In the genomic region with DNA sequence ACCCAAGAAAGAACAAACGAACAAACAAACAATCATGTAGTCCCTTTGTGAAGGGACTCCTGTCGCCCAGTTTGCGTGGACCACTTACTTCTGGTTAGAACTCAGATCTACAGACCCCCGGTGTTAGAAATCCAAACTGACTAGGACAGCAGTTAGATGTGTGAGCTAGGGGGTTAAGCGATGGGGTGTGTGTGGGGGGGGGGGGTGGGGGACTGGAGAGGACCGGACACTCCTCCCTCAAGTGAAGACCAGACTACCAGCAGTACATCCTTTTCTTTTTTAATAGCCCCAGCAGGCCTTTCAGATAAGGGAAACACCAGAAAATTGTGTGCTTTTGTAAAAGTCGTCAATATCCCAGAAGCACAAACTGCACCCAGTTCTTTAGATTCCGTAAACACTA, we compare ENCODE assay signal across 9 mouse cellular contexts. TPM values are rescaled to one million over a fixed set of nuclear protein-coding genes. Genes with fewer than 3 reads are reported as not detected.
A peak's percentile ranks its signal among the peaks of the same experiment; 100 is the strongest.
DNase-seq lines count a peak whose midpoint lies in the region; ATAC-seq and TF ChIP-seq lines count a peak whose summit lies in the region.
"Had no signal": no experiment of that assay in that cellular context is flagged by ENCODE, and none has a peak within 500 bp of the region (broad histone marks: within the 10 kb centered on the region; RNA-seq: fewer than 3 reads in every experiment).

No protein-coding gene starts in this region.

- no peak for DNase-seq in heart, postnatal 4 days
- DNase-seq in embryonic facial prominence, embryonic 11.5 days (ENCODE audit: low spot score) = no peak
- no peak for DNase-seq in midbrain, embryonic 11.5 days (ENCODE audit: low spot score, missing footprints)
- DNase-seq in cerebellum, adult 2 months = no peak
- DNase-seq in kidney, adult 2 months = no peak

- ATAC-seq in heart, embryonic 15.5 days (replicated peaks; ENCODE audit: insufficient number of reproducible peaks, insufficient read depth, low FRiP score, low read depth) = no peak
- ATAC-seq in embryonic facial prominence, embryonic 11.5 days (replicated peaks; ENCODE audit: insufficient number of reproducible peaks, low FRiP score, low TSS enrichment, low read depth) = no peak
- ATAC-seq in hindbrain, embryonic 15.5 days (ENCODE audit: low FRiP score, low read depth) = no peak
- ATAC-seq in midbrain, embryonic 11.5 days (ENCODE audit: low FRiP score) = no peak
- ATAC-seq in megakaryocyte-erythroid progenitor cell, adult 5-6 weeks (replicated peaks; ENCODE audit: low FRiP score, low TSS enrichment, poor library complexity, severe bottlenecking) = no peak

- no peak for TF ChIP-seq CTCF in cerebellum, adult 2 months (IDR thresholded peaks at IDR 0.05; ENCODE audit: borderline replicate concordance, insufficient read depth, low read depth, low read length)
- TF ChIP-seq CTCF in kidney, adult 2 months (conservative IDR thresholded peaks at IDR 0.05; ENCODE audit: insufficient read depth, insufficient read length, low read depth, low read length) = no peak

- H3K27ac ChIP-seq in heart, embryonic 15.5 days = peak overlapping the region; percentile 59
- H3K27ac ChIP-seq in embryonic facial prominence, embryonic 11.5 days (replicated peaks; ENCODE audit: low read depth, low read length) = no peak overlapping the region
- peak overlapping the region; percentile 69 for H3K27ac ChIP-seq in hindbrain, embryonic 15.5 days (replicated peaks)
- H3K27ac ChIP-seq in midbrain, embryonic 11.5 days (ENCODE audit: low read depth, low read length) = peak overlapping the region; percentile 42
- no peak overlapping the region for H3K27ac ChIP-seq in cerebellum, adult 2 months (ENCODE audit: insufficient read depth, low read length)
- H3K27ac ChIP-seq in kidney, adult 2 months (ENCODE audit: insufficient read depth, low read depth, low read length) = no peak overlapping the region

- H3K4me1 ChIP-seq in heart, embryonic 15.5 days (replicated peaks) = peaks cover 22% of the 10 kb centered on the region
- no peaks in the 10 kb centered on the region for H3K4me1 ChIP-seq in embryonic facial prominence, embryonic 11.5 days (ENCODE audit: control insufficient read depth, insufficient read depth, low read length)
- peaks cover 23% of the 10 kb centered on the region for H3K4me1 ChIP-seq in hindbrain, embryonic 15.5 days (replicated peaks)
- H3K4me1 ChIP-seq in midbrain, embryonic 11.5 days (ENCODE audit: control insufficient read depth, insufficient read depth, low read length) = peaks cover 22% of the 10 kb centered on the region
- peaks cover 3% of the 10 kb centered on the region for H3K4me1 ChIP-seq in cerebellum, adult 2 months (ENCODE audit: control insufficient read depth, insufficient read depth, low read length)
- peaks cover 11% of the 10 kb centered on the region; the same call in 1 of the 2 replicates for H3K4me1 ChIP-seq in kidney, adult 2 months (ENCODE audit: control insufficient read depth, insufficient read depth, low read length)

- TF ChIP-seq POLR2A in cerebellum, adult 2 months (IDR thresholded peaks at IDR 0.05; ENCODE audit: borderline replicate concordance, insufficient read depth, low read length) = no peak
- TF ChIP-seq POLR2A in kidney, adult 2 months (IDR thresholded peaks at IDR 0.05; ENCODE audit: low read depth, low read length) = no peak

- peak overlapping the region; percentile 58 for H3K4me3 ChIP-seq in heart, embryonic 15.5 days
- peak overlapping the region; percentile 43 for H3K4me3 ChIP-seq in embryonic facial prominence, embryonic 11.5 days (ENCODE audit: low read depth, low read length)
- peak overlapping the region; percentile 46 for H3K4me3 ChIP-seq in hindbrain, embryonic 15.5 days
- H3K4me3 ChIP-seq in midbrain, embryonic 11.5 days (ENCODE audit: low read depth, low read length) = peak overlapping the region; percentile 38; the same call in 1 of the 2 replicates
- H3K4me3 ChIP-seq in cerebellum, adult 2 months (replicated peaks; ENCODE audit: insufficient read depth, low read depth, low read length) = no peak overlapping the region
- no peak overlapping the region for H3K4me3 ChIP-seq in kidney, adult 2 months (ENCODE audit: insufficient read depth, low read depth, low read length)

- no peaks in the 10 kb centered on the region for H3K36me3 ChIP-seq in heart, embryonic 15.5 days
- no peaks in the 10 kb centered on the region for H3K36me3 ChIP-seq in embryonic facial prominence, embryonic 11.5 days (replicated peaks; ENCODE audit: control insufficient read depth, insufficient read depth, low read depth, low read length)
- no peaks in the 10 kb centered on the region for H3K36me3 ChIP-seq in hindbrain, embryonic 15.5 days
- H3K36me3 ChIP-seq in midbrain, embryonic 11.5 days (ENCODE audit: control insufficient read depth, insufficient read depth, low read length) = no peaks in the 10 kb centered on the region
- H3K36me3 ChIP-seq in kidney, adult 2 months (ENCODE audit: control insufficient read depth, insufficient read depth, low read length) = no peaks in the 10 kb centered on the region

- H3K4me2 ChIP-seq in heart, embryonic 15.5 days = peak overlapping the region; percentile 75
- peak overlapping the region; percentile 31 for H3K4me2 ChIP-seq in embryonic facial prominence, embryonic 11.5 days (ENCODE audit: low read depth, low read length)
- H3K4me2 ChIP-seq in hindbrain, embryonic 15.5 days = peak overlapping the region; percentile 58
- peak overlapping the region; percentile 49 for H3K4me2 ChIP-seq in midbrain, embryonic 11.5 days

- WGBS in heart, embryonic 15.5 days = 63% methylated on average over 8 of the region's 8 CpGs
- WGBS in embryonic facial prominence, embryonic 11.5 days = 66% methylated on average over 8 of the region's 8 CpGs
- WGBS in hindbrain, embryonic 15.5 days = 36% methylated on average over 8 of the region's 8 CpGs
- 50% methylated on average over 8 of the region's 8 CpGs for WGBS in midbrain, embryonic 11.5 days
- 65% methylated on average over 8 of the region's 8 CpGs for WGBS in cerebellum, adult 2 months
- WGBS in kidney, adult 2 months = 59% methylated on average over 8 of the region's 8 CpGs

- H3K27me3 ChIP-seq in heart, embryonic 15.5 days = no peaks in the 10 kb centered on the region
- H3K27me3 ChIP-seq in embryonic facial prominence, embryonic 11.5 days (ENCODE audit: control insufficient read depth, insufficient read depth, low read length) = no peaks in the 10 kb centered on the region
- no peaks in the 10 kb centered on the region for H3K27me3 ChIP-seq in hindbrain, embryonic 15.5 days
- no peaks in the 10 kb centered on the region for H3K27me3 ChIP-seq in midbrain, embryonic 11.5 days (ENCODE audit: control insufficient read depth, insufficient read depth, low read length)
- no peaks in the 10 kb centered on the region for H3K27me3 ChIP-seq in cerebellum, adult 2 months (ENCODE audit: control insufficient read depth, insufficient read depth, low read length)
- H3K27me3 ChIP-seq in kidney, adult 2 months (replicated peaks; ENCODE audit: control insufficient read depth, insufficient read depth, low read length) = no peaks in the 10 kb centered on the region

- no peak overlapping the region for H3K9ac ChIP-seq in heart, embryonic 15.5 days
- H3K9ac ChIP-seq in embryonic facial prominence, embryonic 11.5 days (replicated peaks; ENCODE audit: low read length) = peak overlapping the region; percentile 68
- H3K9ac ChIP-seq in hindbrain, embryonic 15.5 days = no peak overlapping the region
- peak overlapping the region; percentile 63 for H3K9ac ChIP-seq in midbrain, embryonic 11.5 days (ENCODE audit: low read length)

- no peaks in the 10 kb centered on the region for H3K9me3 ChIP-seq in heart, embryonic 15.5 days (replicated peaks)
- H3K9me3 ChIP-seq in embryonic facial prominence, embryonic 11.5 days (replicated peaks; ENCODE audit: control insufficient read depth, low read length) = no peaks in the 10 kb centered on the region
- no peaks in the 10 kb centered on the region for H3K9me3 ChIP-seq in hindbrain, embryonic 15.5 days
- H3K9me3 ChIP-seq in midbrain, embryonic 11.5 days (ENCODE audit: control insufficient read depth, low read length) = no peaks in the 10 kb centered on the region

RNA-seq across cellular contexts. Expression of a gene that starts 0.6 kb away (rescaled TPM):
- polyA plus RNA-seq in heart, embryonic 15.5 days (2015; fragmentation: Nextera tagmentation; extraction: Ambion mirVana) = 27.7 and 29.8 TPM in 2 replicates
- 100 to 1,000 TPM; 161 to 177 TPM for total RNA-seq in heart, postnatal 4 days (2021)
- 36.0 and 41.3 TPM in 2 replicates for polyA plus RNA-seq in embryonic facial prominence, embryonic 11.5 days (2014; fragmentation: Nextera tagmentation; extraction: Ambion mirVana)
- polyA plus RNA-seq in hindbrain, embryonic 15.5 days (2015; fragmentation: Nextera tagmentation; extraction: Ambion mirVana) = 91.0 and 98.0 TPM in 2 replicates
- 47.5 and 48.5 TPM in 2 replicates for polyA plus RNA-seq in midbrain, embryonic 11.5 days (2014; fragmentation: Nextera tagmentation; extraction: Ambion mirVana)
- total RNA-seq in megakaryocyte-erythroid progenitor cell, adult 5-6 weeks (2014; fragmentation: Nextera tagmentation) = not detected in 2 replicates
- 4.4 and 5.9 TPM in 2 replicates for total RNA-seq in megakaryocyte-erythroid progenitor cell, adult 5-6 weeks (2017)
- polyA plus RNA-seq in cerebellum, adult 2 months (2012; rRNA removed) = 18.2 and 19.3 TPM in 2 replicates
- 67.8 and 73.1 TPM in 2 replicates for polyA plus RNA-seq in kidney, adult 2 months (2012; rRNA removed)

RNA-seq across cellular contexts. Expression of a gene that starts 21.1 kb away (rescaled TPM):
- polyA plus RNA-seq in heart, embryonic 15.5 days (2015; fragmentation: Nextera tagmentation; extraction: Ambion mirVana) = 65.8 and 78.0 TPM in 2 replicates
- total RNA-seq in heart, postnatal 4 days (2021) = 100 to 1,000 TPM; 204 to 209 TPM
- 10.8 and 12.9 TPM in 2 replicates for polyA plus RNA-seq in embryonic facial prominence, embryonic 11.5 days (2014; fragmentation: Nextera tagmentation; extraction: Ambion mirVana)
- polyA plus RNA-seq in hindbrain, embryonic 15.5 days (2015; fragmentation: Nextera tagmentation; extraction: Ambion mirVana) = 16.0 and 16.9 TPM in 2 replicates
- polyA plus RNA-seq in midbrain, embryonic 11.5 days (2014; fragmentation: Nextera tagmentation; extraction: Ambion mirVana) = 11.6 and 13.2 TPM in 2 replicates
- total RNA-seq in megakaryocyte-erythroid progenitor cell, adult 5-6 weeks (2014; fragmentation: Nextera tagmentation) = 10.3 and 11.5 TPM in 2 replicates
- total RNA-seq in megakaryocyte-erythroid progenitor cell, adult 5-6 weeks (2017) = 17.8 and 18.6 TPM in 2 replicates
- polyA plus RNA-seq in cerebellum, adult 2 months (2012; rRNA removed) = 6.4 and 6.8 TPM in 2 replicates
- 32.8 and 32.9 TPM in 2 replicates for polyA plus RNA-seq in kidney, adult 2 months (2012; rRNA removed)

RNA-seq across cellular contexts. Expression of a gene that starts 24.1 kb away (rescaled TPM):
- polyA plus RNA-seq in heart, embryonic 15.5 days (2015; fragmentation: Nextera tagmentation; extraction: Ambion mirVana) = not detected in 2 replicates
- total RNA-seq in heart, postnatal 4 days (2021) = under 1 TPM in 1 of 2 experiments, not detected in 1; 0.09 TPM
- not detected in 2 replicates for polyA plus RNA-seq in embryonic facial prominence, embryonic 11.5 days (2014; fragmentation: Nextera tagmentation; extraction: Ambion mirVana)
- not detected in 2 replicates for polyA plus RNA-seq in hindbrain, embryonic 15.5 days (2015; fragmentation: Nextera tagmentation; extraction: Ambion mirVana)
- not detected in 2 replicates for polyA plus RNA-seq in midbrain, embryonic 11.5 days (2014; fragmentation: Nextera tagmentation; extraction: Ambion mirVana)
- total RNA-seq in megakaryocyte-erythroid progenitor cell, adult 5-6 weeks (2014; fragmentation: Nextera tagmentation) = not detected in 2 replicates
- not detected in 2 replicates for total RNA-seq in megakaryocyte-erythroid progenitor cell, adult 5-6 weeks (2017)
- 0.03 and 0.05 TPM in 2 replicates for polyA plus RNA-seq in cerebellum, adult 2 months (2012; rRNA removed)
- polyA plus RNA-seq in kidney, adult 2 months (2012; rRNA removed) = 0.04 TPM in 1 of 2 replicates, not detected in the other
- total RNA-seq: adrenal gland, adult 2 months had no signal
- polyA plus RNA-seq: adrenal gland, adult 2 months had no signal

RNA-seq across cellular contexts. Expression of a gene that starts 29.4 kb away (rescaled TPM):
- polyA plus RNA-seq in heart, embryonic 15.5 days (2015; fragmentation: Nextera tagmentation; extraction: Ambion mirVana) = 0.16 and 0.29 TPM in 2 replicates
- total RNA-seq in heart, postnatal 4 days (2021) = 1 to 10 TPM; 1.3 to 1.5 TPM
- 0.46 and 0.56 TPM in 2 replicates for polyA plus RNA-seq in embryonic facial prominence, embryonic 11.5 days (2014; fragmentation: Nextera tagmentation; extraction: Ambion mirVana)
- 0.32 and 0.58 TPM in 2 replicates for polyA plus RNA-seq in hindbrain, embryonic 15.5 days (2015; fragmentation: Nextera tagmentation; extraction: Ambion mirVana)
- 0.10 and 0.22 TPM in 2 replicates for polyA plus RNA-seq in midbrain, embryonic 11.5 days (2014; fragmentation: Nextera tagmentation; extraction: Ambion mirVana)
- total RNA-seq in megakaryocyte-erythroid progenitor cell, adult 5-6 weeks (2014; fragmentation: Nextera tagmentation) = not detected in 2 replicates
- total RNA-seq in megakaryocyte-erythroid progenitor cell, adult 5-6 weeks (2017) = 0.19 TPM in 1 of 2 replicates, not detected in the other
- polyA plus RNA-seq in cerebellum, adult 2 months (2012; rRNA removed) = 0.24 and 0.43 TPM in 2 replicates
- 47.8 and 63.5 TPM in 2 replicates for polyA plus RNA-seq in kidney, adult 2 months (2012; rRNA removed)

RNA-seq across cellular contexts. Expression of a gene that starts 30.0 kb away (rescaled TPM):
- not detected in 2 replicates for polyA plus RNA-seq in heart, embryonic 15.5 days (2015; fragmentation: Nextera tagmentation; extraction: Ambion mirVana)
- not detected for total RNA-seq in heart, postnatal 4 days (2021)
- polyA plus RNA-seq in embryonic facial prominence, embryonic 11.5 days (2014; fragmentation: Nextera tagmentation; extraction: Ambion mirVana) = not detected in 2 replicates
- not detected in 2 replicates for polyA plus RNA-seq in hindbrain, embryonic 15.5 days (2015; fragmentation: Nextera tagmentation; extraction: Ambion mirVana)
- polyA plus RNA-seq in midbrain, embryonic 11.5 days (2014; fragmentation: Nextera tagmentation; extraction: Ambion mirVana) = not detected in 2 replicates
- total RNA-seq in megakaryocyte-erythroid progenitor cell, adult 5-6 weeks (2014; fragmentation: Nextera tagmentation) = not detected in 2 replicates
- total RNA-seq in megakaryocyte-erythroid progenitor cell, adult 5-6 weeks (2017) = not detected in 2 replicates
- not detected in 2 replicates for polyA plus RNA-seq in cerebellum, adult 2 months (2012; rRNA removed)
- polyA plus RNA-seq in kidney, adult 2 months (2012; rRNA removed) = 0.35 TPM in 1 of 2 replicates, not detected in the other
- total RNA-seq: adrenal gland, adult 2 months had no signal
- polyA plus RNA-seq: adrenal gland, adult 2 months had no signal

Comparison
In these comparisons a context has a peak if more than half of its experiments do, and no peak if none do; other contexts are left out.
1. H3K27ac ChIP-seq: peak in heart, embryonic 15.5 days (single experiment), hindbrain, embryonic 15.5 days (single experiment) and midbrain, embryonic 11.5 days (single experiment); none in embryonic facial prominence, embryonic 11.5 days (single experiment), cerebellum, adult 2 months (single experiment) and kidney, adult 2 months (single experiment).
2. H3K4me3 ChIP-seq: peak in heart, embryonic 15.5 days (single experiment), embryonic facial prominence, embryonic 11.5 days (single experiment), hindbrain, embryonic 15.5 days (single experiment) and midbrain, embryonic 11.5 days (single experiment); none in cerebellum, adult 2 months (single experiment) and kidney, adult 2 months (single experiment).
3. H3K9ac ChIP-seq: peak in embryonic facial prominence, embryonic 11.5 days (single experiment) and midbrain, embryonic 11.5 days (single experiment); none in heart, embryonic 15.5 days (single experiment) and hindbrain, embryonic 15.5 days (single experiment).
4. Peak in every context shown above with its lines, with median percentiles within 50 percentile points of each other: H3K4me2 ChIP-seq.